Mouse (Mus musculus) neural tube, embryonic 14.5 days (tissue): Measurements from ENCODE around the gene Srcin1. TPM values are rescaled to one million over a fixed set of nuclear protein-coding genes. Genes with fewer than 3 reads are reported as not detected.

Experiments
- ATAC-seq: fragments of 200-750 bp; cut with Nextera tagmentation; 2 replicates; pipeline ENCODE4 v1.8.0; 2017; ENCODE audit warnings: low read depth, mild to moderate bottlenecking, moderate TSS enrichment, moderate library complexity
- H3K27ac ChIP-seq: fragments of 300-500 bp; sonication (generic); 2 replicates; pipeline ENCODE4 v1.5.1; 2014; ENCODE audit warnings: low read depth, mild to moderate bottlenecking, control low read depth, low read length, moderate library complexity, mixed read lengths
- H3K27me3 ChIP-seq: fragments of 300-500 bp; sonication (generic); 2 replicates; pipeline ENCODE4 v1.6.1; 2014; ENCODE audit warnings: low read length; ENCODE audit not compliant: control insufficient read depth, insufficient read depth
- H3K36me3 ChIP-seq: fragments of 300-500 bp; sonication (generic); 2 replicates; pipeline ENCODE4 v1.6.1; 2014; ENCODE audit warnings: low read length, mixed read lengths; ENCODE audit not compliant: control insufficient read depth, insufficient read depth
- H3K4me1 ChIP-seq: fragments of 300-500 bp; sonication (generic); 2 replicates; pipeline ENCODE4 v1.6.1; 2014; ENCODE audit warnings: low read length; ENCODE audit not compliant: control insufficient read depth, insufficient read depth
- H3K4me2 ChIP-seq: fragments of 300-500 bp; sonication (generic); 2 replicates; pipeline ENCODE4 v1.6.1; 2014; ENCODE audit warnings: mild to moderate bottlenecking, low read depth, low read length, control low read depth
- H3K4me3 ChIP-seq: fragments of 300-500 bp; sonication (generic); 2 replicates; pipeline ENCODE4 v1.5.1; 2014; ENCODE audit warnings: low read depth, low read length, control low read depth, mixed read lengths
- H3K9ac ChIP-seq: fragments of 300-500 bp; sonication (generic); replicated peaks from 2 replicates; pipeline ENCODE4 v1.6.1; 2014; ENCODE audit warnings: low read depth, mild to moderate bottlenecking, control low read depth, low read length, mixed read lengths
- H3K9me3 ChIP-seq: fragments of 300-500 bp; sonication (generic); 2 replicates; pipeline ENCODE4 v1.6.1; 2016; ENCODE audit warnings: low read length; ENCODE audit not compliant: control insufficient read depth
- WGBS: fragments of 180-500 bp; shearing (Covaris S2); extraction: QIAGEN DNeasy Blood & Tissue Kit; methylation state at CpG from one replicate; pipeline ENCODE4 v1.1.7; 2014; 5-methylcytosine and 5-hydroxymethylcytosine counted together
- polyA plus RNA-seq: library from polyadenylated mRNA; unstranded; fragments of >200 nt; fragmentation: Nextera tagmentation; extraction: Ambion mirVana; gene quantifications from 2 replicates; pipeline ENCODE4 v1.2.1, GENCODE M21; 2014

The Srcin1 gene
- polyA plus RNA-seq, 1 experiment from 2014 or later = 8.1 TPM

DNA sequence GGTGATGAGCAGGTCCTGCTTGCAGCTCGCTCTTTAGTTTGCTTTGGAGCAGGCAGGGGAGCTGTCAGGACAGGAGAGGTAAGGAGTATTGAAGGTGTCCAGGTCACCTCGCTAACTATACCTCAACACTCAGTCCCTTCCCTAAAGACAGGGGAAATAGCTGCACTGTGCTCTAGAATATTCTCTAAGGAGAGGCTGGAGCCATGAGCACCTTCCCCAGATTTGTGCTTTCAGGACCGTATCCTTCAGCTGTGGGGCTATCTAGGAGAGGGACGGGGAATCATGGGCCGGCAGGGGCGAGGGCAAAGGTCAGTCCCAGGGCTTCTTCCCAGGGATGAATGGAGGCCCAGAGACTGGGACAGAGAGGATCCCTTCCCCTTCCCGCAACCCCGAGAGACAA is 23.8 kb downstream of the Srcin1 start:
- H3K9ac ChIP-seq = no peak overlapping the region
- no peak overlapping the region for H3K27ac ChIP-seq
- H3K9me3 ChIP-seq = no peaks in the 10 kb centered on the region
- peaks cover 15% of the 10 kb centered on the region; the same call in 1 of the 2 replicates for H3K27me3 ChIP-seq
- no peak overlapping the region for H3K4me3 ChIP-seq
- H3K36me3 ChIP-seq = no peaks in the 10 kb centered on the region
- peaks cover 17% of the 10 kb centered on the region for H3K4me1 ChIP-seq
- 14% methylated on average over 8 of the region's 8 CpGs for WGBS
- no peak for ATAC-seq
- H3K4me2 ChIP-seq = no peak overlapping the region

- no peak for ATAC-seq
- WGBS = 65% methylated on average over 8 of the region's 8 CpGs
Measured at GRCm38 (mm10) chr11:97548757-97549156, 27.2 kb downstream of the Srcin1 start.

DNA sequence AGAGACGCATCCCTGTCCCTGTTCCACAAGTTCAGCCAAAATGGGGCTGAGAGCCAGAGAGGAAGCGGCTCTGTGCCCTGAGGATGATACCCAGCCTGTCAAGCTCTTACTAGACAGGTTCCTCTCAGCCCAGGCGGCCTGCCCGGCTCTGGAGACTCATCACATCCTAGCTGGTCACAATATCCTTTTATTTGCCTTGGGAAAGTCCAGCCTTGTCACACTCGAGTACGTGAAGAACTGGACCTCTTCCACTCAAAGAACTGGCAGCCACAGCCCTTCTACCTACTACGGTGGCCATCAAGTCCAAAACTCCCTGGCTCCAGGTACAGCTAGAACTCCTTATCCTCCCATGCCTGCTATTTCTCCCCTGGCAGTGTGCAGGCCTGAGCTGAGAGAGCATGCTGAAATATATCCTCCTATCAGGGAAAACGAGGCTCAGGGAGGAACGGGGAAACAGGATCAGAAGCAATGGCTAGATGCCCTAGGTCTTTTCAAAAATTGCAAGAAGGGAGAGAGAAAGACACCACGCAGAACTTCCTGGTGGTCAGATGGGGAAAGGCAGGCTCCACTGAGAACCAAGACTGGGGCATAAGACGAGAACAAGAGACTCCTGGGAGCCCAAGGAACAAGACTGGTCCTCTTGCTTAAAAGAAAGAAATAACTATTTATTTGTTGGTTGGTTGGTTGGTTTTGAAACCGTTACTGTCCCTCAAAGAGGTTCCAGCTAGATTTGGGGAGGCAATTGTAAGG is 27.9 kb downstream of the Srcin1 start:
- Histone ChIP-seq H3K4me3 (no peak overlapping the region), H3K27ac (no peak overlapping the region), H3K4me2 (no peak overlapping the region), H3K9me3 (no peaks in the 10 kb centered on the region), H3K36me3 (no peaks in the 10 kb centered on the region), H3K9ac (no peak overlapping the region), H3K27me3 (peaks cover 21% of the 10 kb centered on the region; the same call in 1 of the 2 replicates), H3K4me1 (peaks cover 24% of the 10 kb centered on the region)
- ATAC-seq = no peak
- WGBS = 72% methylated on average over 12 of the region's 12 CpGs

More at GRCm38 (mm10) chr11:97548757-97549156, 27.2 kb downstream of the Srcin1 start:
- Histone ChIP-seq H3K36me3 (no peaks in the 10 kb centered on the region), H3K27ac (no peak overlapping the region), H3K4me2 (no peak overlapping the region), H3K9ac (no peak overlapping the region), H3K27me3 (peaks cover 21% of the 10 kb centered on the region; the same call in 1 of the 2 replicates), H3K4me3 (no peak overlapping the region), H3K4me1 (peaks cover 24% of the 10 kb centered on the region), H3K9me3 (no peaks in the 10 kb centered on the region)

GRCm38 (mm10) chr11:97546804-97547411 is 29.1 kb downstream of the Srcin1 start:
- H3K27ac ChIP-seq = no peak overlapping the region
- peak overlapping the region; percentile 47 for H3K4me3 ChIP-seq
- H3K36me3 ChIP-seq = no peaks in the 10 kb centered on the region
- no peaks in the 10 kb centered on the region for H3K9me3 ChIP-seq
- H3K27me3 ChIP-seq = peaks cover 21% of the 10 kb centered on the region; the same call in 1 of the 2 replicates
- ATAC-seq = peak; percentile 52
- peaks cover 19% of the 10 kb centered on the region for H3K4me1 ChIP-seq
- under 1% methylated on average over 23 of the region's 73 CpGs for whole genome bisulfite sequencing
- H3K4me2 ChIP-seq = peak overlapping the region; percentile 92
- peak overlapping the region; percentile 56 for H3K9ac ChIP-seq

DNA sequence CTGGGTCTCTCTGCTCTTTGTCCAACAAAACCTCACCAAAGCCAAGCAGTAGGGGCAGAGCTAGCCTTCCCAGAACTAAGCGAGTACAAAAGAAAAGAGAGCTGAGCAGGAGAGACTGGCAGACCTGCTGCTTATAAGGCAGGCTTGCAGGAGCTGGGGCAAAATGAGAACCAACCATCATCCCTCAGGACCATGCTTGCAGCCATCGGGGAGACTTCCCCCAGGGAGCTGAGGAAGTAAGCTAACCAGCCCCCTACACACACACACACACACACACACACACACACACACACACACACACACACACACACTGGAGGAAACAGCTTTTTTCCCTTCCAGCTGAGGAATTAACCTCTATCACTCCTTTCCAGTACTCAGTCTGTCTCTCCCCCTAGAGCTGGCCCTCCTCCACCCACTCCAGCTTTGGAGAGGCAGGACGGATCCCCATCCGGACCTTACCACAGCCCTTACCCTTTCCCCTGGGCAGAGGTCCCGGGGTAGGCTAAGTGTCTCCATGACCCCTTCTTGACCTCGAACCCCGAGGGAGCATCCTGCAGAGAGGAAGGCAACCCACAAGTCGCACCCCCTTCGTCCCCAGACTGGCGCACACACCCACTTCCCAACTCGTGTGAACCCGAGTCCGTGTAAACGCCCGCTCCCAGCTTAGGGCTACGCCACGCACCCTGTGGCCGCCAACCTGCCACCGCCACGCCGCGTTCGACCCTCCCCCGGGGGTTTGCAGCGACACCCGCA is 30.0 kb downstream of the Srcin1 start:
- no peaks in the 10 kb centered on the region for H3K9me3 ChIP-seq
- H3K4me2 ChIP-seq = peak overlapping the region; percentile 92
- H3K9ac ChIP-seq = peak overlapping the region; percentile 56
- H3K4me3 ChIP-seq = peak overlapping the region; percentile 47
- ATAC-seq = no peak
- H3K27me3 ChIP-seq = peaks cover 21% of the 10 kb centered on the region; the same call in 1 of the 2 replicates
- H3K4me1 ChIP-seq = peaks cover 17% of the 10 kb centered on the region
- H3K27ac ChIP-seq = no peak overlapping the region
- WGBS = 9% methylated on average over 26 of the region's 26 CpGs
- H3K36me3 ChIP-seq = peaks cover 4% of the 10 kb centered on the region; the same call in 1 of the 2 replicates

DNA sequence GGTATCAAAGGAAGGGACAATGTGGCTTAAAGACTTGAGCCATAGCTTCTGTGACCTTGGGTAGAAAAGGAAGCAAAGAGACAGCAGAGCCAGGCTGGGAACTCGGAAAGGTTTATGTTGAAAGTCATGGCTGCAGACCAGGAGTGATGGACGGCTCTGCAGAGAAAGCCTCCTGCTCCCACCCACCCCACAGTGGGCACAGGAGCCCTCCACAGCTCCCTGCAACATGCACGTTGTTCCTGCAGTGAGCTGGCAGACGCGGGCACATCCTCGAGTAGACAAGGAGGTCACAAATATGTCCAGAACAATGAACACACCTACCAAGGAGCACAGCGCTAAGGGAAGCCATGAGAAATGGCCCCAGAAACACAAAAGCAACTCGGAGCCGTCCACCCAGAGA is 32.1 kb downstream of the Srcin1 start:
- peaks cover 19% of the 10 kb centered on the region for H3K4me1 ChIP-seq
- no peak overlapping the region for H3K27ac ChIP-seq
- H3K27me3 ChIP-seq = peaks cover 25% of the 10 kb centered on the region; the same call in 1 of the 2 replicates
- ATAC-seq = no peak
- H3K4me2 ChIP-seq = no peak overlapping the region
- 77% methylated on average over 9 of the region's 9 CpGs for WGBS
- no peak overlapping the region for H3K4me3 ChIP-seq
- no peak overlapping the region for H3K9ac ChIP-seq
- H3K36me3 ChIP-seq = peaks cover 4% of the 10 kb centered on the region; the same call in 1 of the 2 replicates
- no peaks in the 10 kb centered on the region for H3K9me3 ChIP-seq

- Histone ChIP-seq H3K9ac (no peak overlapping the region), H3K36me3 (peaks cover 4% of the 10 kb centered on the region; the same call in 1 of the 2 replicates), H3K27me3 (peaks cover 20% of the 10 kb centered on the region; the same call in 1 of the 2 replicates), H3K27ac (no peak overlapping the region), H3K4me2 (no peak overlapping the region), H3K4me3 (no peak overlapping the region), H3K9me3 (no peaks in the 10 kb centered on the region), H3K4me1 (peaks cover 19% of the 10 kb centered on the region)
- ATAC-seq = no peak; the same call in 1 of the 2 replicates
- WGBS = 37% methylated on average over 12 of the region's 12 CpGs
Measured at GRCm38 (mm10) chr11:97543181-97543733, 32.7 kb downstream of the Srcin1 start.

DNA sequence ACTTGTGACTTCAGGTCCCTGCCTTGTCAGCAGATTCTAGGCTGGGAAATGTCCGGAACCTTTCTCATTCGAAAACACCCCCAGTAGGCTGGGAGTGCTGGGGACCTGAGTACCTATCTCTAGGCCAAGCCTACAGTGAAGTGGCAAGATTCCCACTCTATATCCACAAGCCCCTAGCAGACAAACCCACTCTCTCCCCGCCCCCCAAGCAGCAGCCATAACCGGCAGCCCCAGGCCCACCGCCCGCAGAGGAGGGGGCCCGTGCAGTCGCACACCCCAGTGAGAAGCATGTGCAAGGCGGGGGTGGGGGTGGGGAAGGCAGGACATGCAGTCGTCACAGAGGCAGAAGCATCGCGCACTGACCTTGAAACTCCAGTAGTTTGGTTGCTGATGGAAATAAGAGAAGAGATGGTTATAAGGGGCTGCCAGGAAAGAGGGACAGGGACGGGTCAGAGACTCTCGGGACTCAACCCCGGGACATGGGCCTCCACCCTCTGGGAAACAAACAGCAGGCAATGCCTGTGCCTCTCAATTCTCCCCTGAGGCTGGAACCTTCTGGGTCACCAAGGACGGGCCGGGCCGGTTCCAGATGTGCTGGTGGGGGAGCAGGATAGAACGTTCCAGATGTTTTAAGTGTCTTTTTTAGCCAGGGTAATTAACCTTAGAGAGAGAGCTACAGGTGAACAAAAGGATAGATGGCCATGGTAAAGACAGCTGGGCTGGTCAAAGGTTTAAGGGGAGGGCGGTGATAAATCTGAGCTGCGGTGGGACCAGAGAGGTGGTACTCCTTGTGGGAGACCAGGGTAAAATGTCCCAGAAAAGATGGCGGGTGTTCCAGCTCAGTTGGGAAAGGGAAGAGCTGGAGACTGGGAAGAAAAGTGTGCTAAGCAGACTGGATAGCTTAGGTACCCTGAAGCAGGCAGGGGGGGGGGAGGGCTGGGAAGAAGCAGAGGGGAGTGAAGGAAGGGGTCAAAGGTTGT is 33.5 kb downstream of the Srcin1 start:
- H3K9me3 ChIP-seq = no peaks in the 10 kb centered on the region
- no peak overlapping the region for H3K9ac ChIP-seq
- no peak overlapping the region for H3K27ac ChIP-seq
- no peak for ATAC-seq
- H3K4me1 ChIP-seq = peaks cover 23% of the 10 kb centered on the region
- peaks cover 4% of the 10 kb centered on the region; the same call in 1 of the 2 replicates for H3K36me3 ChIP-seq
- H3K4me3 ChIP-seq = no peak overlapping the region
- no peak overlapping the region for H3K4me2 ChIP-seq
- H3K27me3 ChIP-seq = peaks cover 13% of the 10 kb centered on the region; the same call in 1 of the 2 replicates
- 72% methylated on average over 22 of the region's 22 CpGs for WGBS
